Mouse (Mus musculus): ENCODE results near the gene Ckap5. TPM values are rescaled to one million over a fixed set of nuclear protein-coding genes. Genes with fewer than 3 reads are reported as not detected.
A peak's percentile ranks its signal among the peaks of the same experiment; 100 is the strongest.

The Ckap5 gene
- polyA plus RNA-seq, 1 experiment from 2014 or later, result 99.9 TPM

DNA sequence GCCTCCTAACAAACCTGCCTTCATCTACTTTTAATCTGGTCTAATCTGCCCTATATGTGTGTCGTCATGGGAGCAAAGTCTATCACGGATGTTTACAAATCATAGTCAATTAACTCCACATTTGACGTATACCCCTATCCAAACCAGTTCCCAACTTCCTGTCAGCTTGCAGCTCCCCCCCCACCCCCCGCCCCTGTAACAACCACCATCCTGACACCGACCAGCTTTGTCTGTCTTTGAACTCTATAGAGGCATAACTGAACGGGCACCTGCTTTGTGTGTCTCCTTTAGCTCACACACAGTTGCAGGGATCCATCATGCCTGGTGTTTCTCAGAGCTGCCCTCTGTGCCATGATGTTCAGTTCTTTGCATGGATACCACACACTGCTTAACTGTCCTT, 112.4 kb downstream of the Ckap5 start:
- Histone ChIP-seq H3K9ac (replicated peaks; ENCODE audit: low read depth, low read length) (no peak overlapping the region), H3K4me3 (ENCODE audit: low read depth, low read length) (no peak overlapping the region), H3K36me3 (ENCODE audit: control insufficient read depth, insufficient read depth, low read length) (peaks cover under 1% of the 10 kb centered on the region), H3K27ac (ENCODE audit: low read length) (no peak overlapping the region), H3K27me3 (ENCODE audit: control insufficient read depth, insufficient read depth, low read length) (no peaks in the 10 kb centered on the region), H3K4me1 (ENCODE audit: control insufficient read depth, insufficient read depth, low read length) (0 out of 2 replicates have a peak, but pooled peaks cover 8% of the 10 kb centered on the region), H3K4me2 (replicated peaks; ENCODE audit: low read depth, low read length) (no peak overlapping the region), H3K9me3 (ENCODE audit: control insufficient read depth, low read depth, low read length) (no peaks in the 10 kb centered on the region)
- ATAC-seq (ENCODE audit: insufficient number of reproducible peaks, insufficient read depth, low FRiP score, low read depth), result no peak
- 57% methylated on average over 6 of the region's 6 CpGs for WGBS

DNA sequence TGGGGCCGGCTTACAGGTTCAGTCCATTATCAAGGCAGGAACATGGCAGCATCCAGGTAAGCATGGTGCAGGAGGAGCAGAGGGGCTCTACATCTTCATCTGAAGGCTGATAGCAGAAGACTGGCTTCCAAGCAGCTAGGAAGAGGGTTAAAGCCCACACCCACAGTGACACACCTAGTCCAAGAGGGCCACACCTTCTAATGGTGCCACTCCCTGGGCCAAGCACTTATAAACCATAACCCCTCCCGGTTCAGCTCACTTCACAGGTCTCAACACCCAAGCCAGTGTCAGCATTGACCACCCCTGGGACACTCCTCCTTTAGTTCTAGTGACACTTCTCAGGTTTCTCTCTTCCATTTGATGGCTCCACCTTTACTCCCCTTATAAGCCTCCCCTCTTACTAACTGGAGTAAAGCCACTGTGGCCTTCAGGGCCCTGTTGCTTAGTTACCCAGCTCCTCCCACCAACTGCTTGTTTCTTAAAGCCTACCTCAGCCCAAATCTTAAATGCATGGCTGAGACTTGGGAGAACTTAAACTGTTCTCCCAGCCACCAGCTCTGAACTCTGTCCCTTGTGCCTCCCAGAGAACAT, 116.4 kb downstream of the Ckap5 start:
- ATAC-seq (ENCODE audit: insufficient number of reproducible peaks, insufficient read depth, low FRiP score, low read depth), result no peak

DNA sequence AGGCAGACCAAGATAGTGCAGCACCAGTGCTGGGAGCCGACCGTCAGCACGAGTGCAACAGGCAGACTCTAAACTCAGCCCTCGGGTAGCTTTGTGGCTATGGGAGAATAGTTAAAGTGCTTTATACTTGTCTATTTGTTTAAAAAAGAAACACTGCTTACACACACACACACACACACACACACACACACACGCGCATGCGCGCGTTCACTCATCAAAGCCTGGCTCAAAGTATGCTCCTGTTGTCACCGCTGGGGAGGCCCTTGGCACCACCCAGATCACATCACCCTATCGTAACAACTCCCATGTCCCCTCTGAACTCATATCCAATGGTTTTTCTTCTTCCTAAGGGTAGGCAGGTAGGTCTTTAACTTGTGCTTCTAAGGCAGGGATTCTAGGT, 117.5 kb downstream of the Ckap5 start:
- H3K27me3 ChIP-seq (ENCODE audit: control insufficient read depth, insufficient read depth, low read length), result no peaks in the 10 kb centered on the region

More for the DNA sequence above, 116.4 kb downstream of the Ckap5 start:
- Histone ChIP-seq H3K4me1 (ENCODE audit: control insufficient read depth, insufficient read depth, low read length) (no peaks in the 10 kb centered on the region), H3K27ac (ENCODE audit: low read length) (no peak overlapping the region), H3K9me3 (ENCODE audit: control insufficient read depth, low read depth, low read length) (no peaks in the 10 kb centered on the region), H3K9ac (replicated peaks; ENCODE audit: low read depth, low read length) (no peak overlapping the region), H3K4me2 (replicated peaks; ENCODE audit: low read depth, low read length) (no peak overlapping the region), H3K36me3 (ENCODE audit: control insufficient read depth, insufficient read depth, low read length) (peaks cover 36% of the 10 kb centered on the region), H3K27me3 (ENCODE audit: control insufficient read depth, insufficient read depth, low read length) (no peaks in the 10 kb centered on the region), H3K4me3 (ENCODE audit: low read depth, low read length) (no peak overlapping the region)
- 90% methylated on average over 2 of the region's 2 CpGs for WGBS

DNA sequence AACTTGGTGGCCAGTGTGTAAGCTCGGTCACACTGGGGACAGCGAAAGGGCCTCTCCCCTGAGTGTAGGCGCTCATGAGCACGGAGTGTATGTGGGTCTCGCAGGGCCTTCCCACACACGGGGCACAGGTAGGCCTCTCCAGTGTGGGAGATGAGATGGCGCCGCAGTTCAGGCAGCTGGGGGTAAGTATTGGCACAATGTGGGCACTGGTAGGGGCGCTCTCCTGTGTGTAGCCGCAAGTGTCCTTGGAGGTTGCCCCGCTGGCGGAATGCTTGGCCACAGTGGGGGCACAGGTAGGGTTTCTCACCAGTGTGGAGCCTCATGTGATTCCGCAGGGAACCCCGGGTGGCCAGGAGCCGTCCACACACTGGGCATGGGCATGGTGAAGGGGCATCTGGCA, 118.8 kb downstream of the Ckap5 start:
- no peaks in the 10 kb centered on the region for H3K9me3 ChIP-seq (ENCODE audit: control insufficient read depth, low read depth, low read length)
- H3K9ac ChIP-seq (replicated peaks; ENCODE audit: low read depth, low read length), result no peak overlapping the region
- no peak for ATAC-seq (ENCODE audit: insufficient number of reproducible peaks, insufficient read depth, low FRiP score, low read depth)
- peaks cover 3% of the 10 kb centered on the region; the same call in 1 of the 2 replicates for H3K4me1 ChIP-seq (ENCODE audit: control insufficient read depth, insufficient read depth, low read length)
- no peak overlapping the region for H3K4me3 ChIP-seq (ENCODE audit: low read depth, low read length)
- peaks cover 36% of the 10 kb centered on the region for H3K36me3 ChIP-seq (ENCODE audit: control insufficient read depth, insufficient read depth, low read length)
- no peak overlapping the region for H3K27ac ChIP-seq (ENCODE audit: low read length)
- no peak overlapping the region for H3K4me2 ChIP-seq (replicated peaks; ENCODE audit: low read depth, low read length)
- H3K27me3 ChIP-seq (ENCODE audit: control insufficient read depth, insufficient read depth, low read length), result no peaks in the 10 kb centered on the region
- 95% methylated on average over 15 of the region's 15 CpGs for WGBS

More for the DNA sequence above, 117.5 kb downstream of the Ckap5 start:
- ATAC-seq (ENCODE audit: insufficient number of reproducible peaks, insufficient read depth, low FRiP score, low read depth), result no peak
- Histone ChIP-seq H3K9me3 (ENCODE audit: control insufficient read depth, low read depth, low read length) (no peaks in the 10 kb centered on the region), H3K4me2 (replicated peaks; ENCODE audit: low read depth, low read length) (no peak overlapping the region), H3K9ac (replicated peaks; ENCODE audit: low read depth, low read length) (no peak overlapping the region), H3K4me1 (ENCODE audit: control insufficient read depth, insufficient read depth, low read length) (peaks cover 3% of the 10 kb centered on the region; the same call in 1 of the 2 replicates), H3K36me3 (ENCODE audit: control insufficient read depth, insufficient read depth, low read length) (peaks cover 36% of the 10 kb centered on the region), H3K4me3 (ENCODE audit: low read depth, low read length) (no peak overlapping the region), H3K27ac (ENCODE audit: low read length) (no peak overlapping the region)
- WGBS, result 88% methylated on average over 11 of the region's 11 CpGs

DNA sequence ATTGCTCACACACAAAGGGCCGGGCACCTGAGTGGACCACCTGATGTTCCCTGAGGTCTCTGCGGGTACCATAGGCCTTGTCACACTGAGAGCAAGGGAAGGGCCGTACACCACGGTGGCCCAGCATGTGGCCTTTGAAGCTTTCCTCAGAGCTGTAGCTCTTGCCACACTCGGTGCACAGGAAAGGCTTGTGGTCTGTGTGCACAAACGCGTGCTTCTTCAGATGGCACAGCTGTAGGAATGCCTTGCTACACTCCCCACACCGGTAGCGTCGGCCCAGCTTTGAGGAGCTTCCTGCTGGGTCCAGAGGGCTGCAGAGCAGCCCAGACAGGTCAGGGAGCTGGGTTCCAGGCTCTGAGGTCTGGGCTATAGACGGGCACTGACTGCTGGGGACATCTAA, 119.2 kb downstream of the Ckap5 start:
- 95% methylated on average over 11 of the region's 11 CpGs for whole genome bisulfite sequencing
- ATAC-seq (ENCODE audit: insufficient number of reproducible peaks, insufficient read depth, low FRiP score, low read depth), result no peak

DNA sequence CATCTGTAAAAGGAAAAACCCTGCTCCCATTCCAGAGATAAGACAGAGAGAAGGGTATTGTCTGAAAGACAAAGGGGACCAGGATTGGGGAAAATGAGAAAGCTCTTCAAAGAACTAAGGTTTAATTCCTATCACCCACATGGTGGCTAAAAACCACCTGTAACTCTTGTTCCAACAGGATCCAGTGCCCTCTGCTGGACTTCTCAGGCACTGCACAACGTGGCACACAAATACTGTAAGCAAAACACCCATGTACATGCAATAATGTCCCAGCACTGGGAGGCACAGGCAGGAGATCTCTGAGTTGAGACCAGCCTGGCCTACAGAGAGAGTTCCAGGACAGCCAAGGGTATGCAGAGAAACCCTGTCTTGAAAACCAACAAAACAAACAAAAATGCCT, 120.2 kb downstream of the Ckap5 start:
- Histone ChIP-seq H3K4me2 (replicated peaks; ENCODE audit: low read depth, low read length) (no peak overlapping the region), H3K9ac (replicated peaks; ENCODE audit: low read depth, low read length) (no peak overlapping the region), H3K4me3 (ENCODE audit: low read depth, low read length) (no peak overlapping the region), H3K36me3 (ENCODE audit: control insufficient read depth, insufficient read depth, low read length) (peaks cover 38% of the 10 kb centered on the region), H3K27ac (ENCODE audit: low read length) (no peak overlapping the region), H3K9me3 (ENCODE audit: control insufficient read depth, low read depth, low read length) (no peaks in the 10 kb centered on the region), H3K4me1 (ENCODE audit: control insufficient read depth, insufficient read depth, low read length) (peaks cover 9% of the 10 kb centered on the region; the same call in 1 of the 2 replicates), H3K27me3 (ENCODE audit: control insufficient read depth, insufficient read depth, low read length) (no peaks in the 10 kb centered on the region)
- 38% methylated on average over 1 of the region's 1 CpGs for WGBS
- no peak for ATAC-seq (ENCODE audit: insufficient number of reproducible peaks, insufficient read depth, low FRiP score, low read depth)

More for the DNA sequence above, 119.2 kb downstream of the Ckap5 start:
- Histone ChIP-seq H3K4me3 (ENCODE audit: low read depth, low read length) (no peak overlapping the region), H3K9me3 (ENCODE audit: control insufficient read depth, low read depth, low read length) (no peaks in the 10 kb centered on the region), H3K9ac (replicated peaks; ENCODE audit: low read depth, low read length) (no peak overlapping the region), H3K4me1 (ENCODE audit: control insufficient read depth, insufficient read depth, low read length) (peaks cover 4% of the 10 kb centered on the region; the same call in 1 of the 2 replicates), H3K27me3 (ENCODE audit: control insufficient read depth, insufficient read depth, low read length) (no peaks in the 10 kb centered on the region), H3K27ac (ENCODE audit: low read length) (no peak overlapping the region), H3K4me2 (replicated peaks; ENCODE audit: low read depth, low read length) (no peak overlapping the region), H3K36me3 (ENCODE audit: control insufficient read depth, insufficient read depth, low read length) (peaks cover 36% of the 10 kb centered on the region)

DNA sequence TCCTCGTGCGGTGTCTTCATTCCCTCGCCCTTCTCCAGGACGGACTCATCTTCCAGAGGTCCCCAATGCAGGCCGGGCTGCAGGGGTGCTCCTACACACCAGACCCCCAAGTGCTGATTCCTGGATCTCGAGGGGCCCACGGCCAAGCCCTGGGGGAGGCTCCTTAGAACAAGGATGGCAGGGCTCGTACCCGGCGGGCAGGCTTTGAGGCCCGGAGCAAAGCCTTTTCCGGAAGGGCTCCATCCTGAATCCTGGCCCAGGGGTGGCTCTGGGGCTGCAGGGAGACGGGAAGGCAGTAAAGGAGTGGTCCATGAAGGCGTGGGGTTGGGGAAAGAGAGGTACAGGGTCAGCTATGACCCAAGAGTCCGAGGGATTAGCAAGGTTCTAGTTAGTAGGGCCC, 122.6 kb downstream of the Ckap5 start:
- ATAC-seq (ENCODE audit: insufficient number of reproducible peaks, insufficient read depth, low FRiP score, low read depth), result no peak
- peak overlapping the region; percentile 88 for H3K4me3 ChIP-seq (ENCODE audit: low read depth, low read length)
- peak overlapping the region; percentile 65 for H3K4me2 ChIP-seq (replicated peaks; ENCODE audit: low read depth, low read length)
- peaks cover 44% of the 10 kb centered on the region for H3K36me3 ChIP-seq (ENCODE audit: control insufficient read depth, insufficient read depth, low read length)
- WGBS, result under 1% methylated on average over 15 of the region's 15 CpGs
- no peaks in the 10 kb centered on the region for H3K27me3 ChIP-seq (ENCODE audit: control insufficient read depth, insufficient read depth, low read length)
- H3K4me1 ChIP-seq (ENCODE audit: control insufficient read depth, insufficient read depth, low read length), result peaks cover 14% of the 10 kb centered on the region; the same call in 1 of the 2 replicates
- H3K9ac ChIP-seq (replicated peaks; ENCODE audit: low read depth, low read length), result peak overlapping the region; percentile 85
- H3K9me3 ChIP-seq (ENCODE audit: control insufficient read depth, low read depth, low read length), result no peaks in the 10 kb centered on the region
- peak overlapping the region; percentile 86 for H3K27ac ChIP-seq (ENCODE audit: low read length)

DNA sequence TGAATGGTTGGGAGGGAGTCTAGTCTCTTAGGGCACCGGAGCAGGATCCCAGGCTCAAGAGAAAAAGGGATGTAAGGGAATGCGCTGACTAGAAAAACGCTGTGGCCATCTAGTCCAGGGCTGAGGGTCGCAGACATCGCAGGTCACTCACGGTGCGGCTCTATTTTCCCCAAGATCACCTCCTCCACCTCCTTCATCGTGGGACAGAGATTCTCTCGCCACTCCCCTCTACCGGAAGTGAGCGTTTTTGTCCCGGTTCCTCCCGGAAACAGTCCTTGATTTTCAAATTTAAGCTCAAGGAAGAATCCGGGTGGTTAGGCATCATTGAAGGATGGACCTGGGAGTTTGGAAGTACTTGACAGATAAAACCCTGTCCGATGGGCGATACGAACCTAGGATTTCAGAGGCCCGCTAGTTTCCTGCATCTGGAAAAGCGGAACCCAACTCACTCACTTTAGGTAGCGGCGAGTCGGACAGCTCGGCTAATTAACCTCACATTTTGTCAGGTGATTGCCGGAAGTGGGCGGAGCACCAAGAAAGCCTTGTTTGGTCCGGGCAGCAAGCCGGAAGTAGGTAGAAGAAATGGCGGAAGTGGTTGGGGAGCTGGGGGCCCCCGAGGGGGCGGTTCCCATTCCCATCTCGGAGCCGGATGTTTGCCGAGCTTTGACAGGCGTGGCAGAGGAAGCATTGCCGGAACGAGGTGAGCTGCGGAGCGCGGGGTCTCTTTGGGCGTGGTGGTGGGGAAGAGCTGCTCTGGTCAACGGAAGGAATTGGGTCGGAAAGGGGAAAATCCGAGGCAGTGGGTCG, 123.2 kb downstream of the Ckap5 start, which contains the start of the genes Zfp408 and Arhgap1:
Gene Zfp408 (minus strand): TSS at position 239 of the 807 bp plus-strand sequence.
Gene Arhgap1 (plus strand): TSS at position 308 of the 807 bp plus-strand sequence.
- WGBS, result under 1% methylated on average over 44 of the region's 44 CpGs
- peaks cover 45% of the 10 kb centered on the region for H3K36me3 ChIP-seq (ENCODE audit: control insufficient read depth, insufficient read depth, low read length)
- ATAC-seq (ENCODE audit: insufficient number of reproducible peaks, insufficient read depth, low FRiP score, low read depth), result peak; percentile 95

More for the DNA sequence above, 123.2 kb downstream of the Ckap5 start, which contains the start of the genes Zfp408 and Arhgap1:
- Histone ChIP-seq H3K4me2 (replicated peaks; ENCODE audit: low read depth, low read length) (peak within 1 kb of the TSS; percentile 88), H3K9me3 (ENCODE audit: control insufficient read depth, low read depth, low read length) (no peaks in the 10 kb centered on the region), H3K4me3 (ENCODE audit: low read depth, low read length) (peak within 1 kb of the TSS; percentile 88), H3K27ac (ENCODE audit: low read length) (peak within 1 kb of the TSS; percentile 86), H3K9ac (replicated peaks; ENCODE audit: low read depth, low read length) (peak within 1 kb of the TSS; percentile 85), H3K27me3 (ENCODE audit: control insufficient read depth, insufficient read depth, low read length) (no peaks in the 10 kb centered on the region), H3K4me1 (ENCODE audit: control insufficient read depth, insufficient read depth, low read length) (peaks cover 14% of the 10 kb centered on the region; the same call in 1 of the 2 replicates)
